Mouse (Mus musculus): ENCODE measurements around the gene Ctdnep1. TPM values are rescaled to one million over a fixed set of nuclear protein-coding genes. Genes with fewer than 3 reads are reported as not detected.

Ctdnep1 gene
- total RNA-seq (2021) = 100 to 1,000 TPM; 132 to 144 TPM

DNA sequence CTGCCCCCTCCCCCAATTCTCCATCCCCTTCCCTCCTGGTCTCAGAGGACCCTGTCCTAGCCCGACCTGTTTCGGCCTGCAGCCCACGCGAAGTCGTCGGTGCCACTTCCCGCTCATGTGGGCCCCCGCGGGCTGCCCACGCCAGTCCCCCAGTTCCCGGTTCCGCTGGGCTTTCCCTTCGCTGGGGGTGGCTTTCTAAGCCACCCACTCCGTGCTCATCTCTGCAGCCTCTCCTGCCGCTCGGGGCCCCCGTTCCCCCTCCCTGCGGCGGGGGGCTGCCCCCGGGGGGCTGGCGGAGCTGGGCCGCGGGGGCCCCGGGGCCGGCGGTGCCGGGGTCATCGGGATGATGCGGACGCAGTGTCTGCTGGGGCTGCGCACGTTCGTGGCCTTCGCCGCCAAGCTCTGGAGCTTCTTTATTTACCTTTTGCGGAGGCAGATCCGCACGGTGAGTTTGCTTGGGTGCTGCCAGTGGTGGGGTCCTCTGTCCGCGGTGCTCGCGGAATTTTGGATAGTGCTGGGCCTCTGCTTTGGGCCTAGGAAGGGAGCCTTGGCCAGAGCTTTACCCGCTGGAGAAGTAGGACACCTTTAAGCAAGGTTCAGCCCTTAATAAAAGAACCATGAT is at the start of gene Ctdnep1:
TSS of gene Ctdnep1 (plus strand) at position 16 of the 622 bp plus-strand sequence.
- DNase-seq = peak; percentile 40

DNA sequence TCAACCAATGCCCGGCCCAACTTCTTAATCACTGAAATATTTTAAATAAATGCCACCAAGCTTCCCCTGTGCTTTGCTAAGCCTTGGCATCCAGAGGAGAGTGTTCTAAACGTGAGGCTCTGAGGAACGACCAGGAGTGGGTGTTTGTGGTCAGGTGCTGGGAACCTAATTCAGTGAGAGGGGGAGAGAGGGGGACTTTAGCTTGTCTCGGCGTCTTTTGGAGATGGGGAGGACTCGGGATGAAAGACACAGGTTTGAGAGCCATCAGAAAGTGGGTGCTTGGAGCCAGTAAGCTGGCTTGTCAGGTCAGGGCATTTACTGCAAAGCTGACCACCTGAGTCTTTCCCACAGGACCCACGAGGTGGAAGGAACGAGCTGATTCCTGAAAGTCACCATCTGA is 49.2 kb upstream of the Ctdnep1 start:
- DNase-seq = no peak

DNA sequence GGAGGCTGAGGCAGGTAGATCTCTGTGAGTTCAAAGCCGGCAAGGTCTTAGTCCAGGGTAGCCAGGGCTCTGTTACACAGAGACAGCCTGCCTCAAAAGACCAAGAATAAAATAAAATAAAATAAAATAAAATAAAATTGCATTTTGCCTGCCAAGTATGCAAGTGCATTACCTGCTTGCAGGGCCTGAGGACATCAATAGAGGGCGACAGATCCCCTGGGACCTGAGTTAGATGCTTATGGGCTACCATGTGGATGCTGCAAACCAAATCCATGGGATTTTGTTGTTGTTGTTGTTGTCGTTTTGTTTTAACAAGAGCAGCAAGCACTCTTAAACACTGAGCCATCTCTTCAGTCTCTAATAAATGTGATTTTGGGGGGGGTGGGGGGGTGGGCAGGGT is 48.7 kb upstream of the Ctdnep1 start:
- no peak for DNase-seq

DNA sequence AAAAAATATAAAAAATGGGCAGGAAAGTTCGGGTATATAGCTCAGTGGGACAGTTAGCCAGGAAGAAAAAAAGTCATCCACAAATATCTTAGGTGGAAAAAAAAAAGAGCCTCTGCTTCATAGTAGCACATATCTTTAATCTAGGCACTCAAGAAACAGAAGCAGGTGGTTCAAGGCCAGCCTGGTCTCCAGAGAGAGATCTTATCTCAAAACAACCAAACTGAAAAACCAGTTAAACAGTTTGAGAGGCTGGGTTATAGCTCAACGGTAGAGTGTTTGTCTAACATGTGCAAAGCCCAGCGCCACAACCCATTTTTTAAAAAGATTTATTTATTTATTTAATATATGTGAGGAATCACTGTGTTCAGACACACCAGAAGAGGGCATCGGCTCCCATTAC is 47.9 kb upstream of the Ctdnep1 start:
- no peak for DNase-seq

DNA sequence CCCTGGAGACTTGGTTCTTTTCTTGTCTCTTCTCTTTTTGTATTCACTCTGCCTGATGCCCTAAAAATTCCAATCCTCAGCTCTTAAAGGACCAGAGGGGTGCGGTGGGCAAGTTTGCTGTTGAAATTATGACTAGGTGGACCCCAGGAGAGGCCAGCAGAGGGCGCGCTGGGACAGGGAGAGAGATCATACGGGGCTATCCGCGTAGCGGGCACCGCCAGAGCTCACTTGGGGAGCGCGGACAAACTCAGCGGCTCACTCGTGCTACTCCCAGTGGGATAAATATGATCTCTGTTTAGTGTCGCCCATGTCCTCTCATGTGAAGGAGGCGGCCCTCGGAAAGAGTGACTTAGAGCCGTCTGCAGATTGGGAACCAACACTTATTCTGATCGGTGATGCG is 46.8 kb upstream of the Ctdnep1 start:
- peak; percentile 98 for DNase-seq

DNA sequence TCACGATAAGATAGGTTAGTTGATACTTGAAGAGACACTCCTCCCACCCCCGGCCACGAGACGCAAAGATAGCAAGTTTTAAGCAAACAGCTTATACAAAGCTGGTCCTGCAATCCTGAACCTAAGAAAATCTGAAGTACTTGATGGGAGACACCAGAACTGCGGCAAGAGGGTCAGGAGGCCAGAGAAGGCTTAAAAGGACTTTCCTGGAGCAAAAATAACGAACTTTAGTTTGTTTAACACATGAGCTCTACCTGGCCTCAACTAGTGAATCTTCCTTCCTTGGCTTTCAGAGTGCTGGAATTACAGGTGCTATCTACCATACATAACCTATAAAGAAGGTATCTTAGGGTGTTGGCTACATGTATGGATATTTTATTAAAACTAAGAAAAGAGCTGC is 46.3 kb upstream of the Ctdnep1 start:
- DNase-seq = no peak

DNA sequence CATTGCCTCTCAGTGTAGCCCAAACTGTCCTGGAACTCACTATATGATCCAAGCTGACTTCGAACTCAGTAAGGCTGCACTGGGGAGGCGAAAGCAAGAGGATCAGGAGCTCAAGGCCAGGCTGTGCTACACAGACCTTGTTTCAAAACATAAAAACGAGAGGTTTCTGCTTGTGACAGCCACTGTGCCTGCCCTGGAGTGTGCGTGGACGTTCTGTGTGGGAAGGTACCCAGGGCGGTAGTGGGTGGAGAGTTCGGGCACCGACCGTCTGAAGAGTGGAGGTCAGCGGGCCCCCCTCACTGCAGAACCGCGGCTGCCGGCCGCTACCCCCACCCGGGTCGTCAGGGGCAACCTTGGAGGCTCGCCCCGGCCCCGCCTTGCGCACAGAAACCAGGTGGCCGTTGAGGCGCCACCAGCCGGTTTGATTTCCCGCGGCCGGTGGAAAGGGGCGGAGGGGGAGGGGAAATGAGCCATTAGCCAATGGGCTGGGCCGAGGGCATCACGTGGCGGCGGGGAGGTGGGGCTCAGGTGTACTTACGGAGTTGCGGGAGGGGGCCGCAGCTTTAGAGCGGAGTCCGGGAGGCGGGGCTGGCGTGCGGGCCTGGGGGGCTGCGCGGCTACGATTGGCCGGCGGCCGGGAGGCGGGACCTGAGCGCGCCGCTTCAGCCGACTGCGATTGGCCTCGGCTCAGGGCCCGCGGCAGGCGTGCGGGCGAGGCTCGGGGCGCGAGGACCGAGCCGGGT is 45.6 kb upstream of the Ctdnep1 start, which contains the start of gene Ybx2:
TSS of gene Ybx2 (plus strand) at position 660 of the 743 bp plus-strand sequence.
- peak; percentile 92 for DNase-seq

DNA sequence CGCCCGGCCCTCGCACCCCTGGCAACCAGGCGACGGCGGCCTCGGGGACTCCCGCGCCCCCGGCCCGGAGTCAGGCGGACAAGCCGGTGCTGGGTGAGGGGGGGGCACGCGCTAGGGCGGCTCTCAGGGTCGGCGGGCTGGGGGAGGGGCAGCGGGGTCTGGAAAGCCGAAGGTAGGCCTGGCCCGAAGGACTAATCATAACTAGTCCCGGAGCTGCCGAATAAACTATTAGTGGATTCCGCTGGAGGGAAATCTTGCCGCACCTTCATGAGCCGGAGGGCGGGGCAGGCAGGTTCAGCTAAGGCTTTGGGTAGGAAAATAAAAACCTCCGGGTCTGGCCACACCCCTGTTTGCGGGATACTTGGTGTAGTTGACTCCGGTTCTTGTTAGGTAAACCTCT is 44.8 kb upstream of the Ctdnep1 start:
- DNase-seq = peak; percentile 38

DNA sequence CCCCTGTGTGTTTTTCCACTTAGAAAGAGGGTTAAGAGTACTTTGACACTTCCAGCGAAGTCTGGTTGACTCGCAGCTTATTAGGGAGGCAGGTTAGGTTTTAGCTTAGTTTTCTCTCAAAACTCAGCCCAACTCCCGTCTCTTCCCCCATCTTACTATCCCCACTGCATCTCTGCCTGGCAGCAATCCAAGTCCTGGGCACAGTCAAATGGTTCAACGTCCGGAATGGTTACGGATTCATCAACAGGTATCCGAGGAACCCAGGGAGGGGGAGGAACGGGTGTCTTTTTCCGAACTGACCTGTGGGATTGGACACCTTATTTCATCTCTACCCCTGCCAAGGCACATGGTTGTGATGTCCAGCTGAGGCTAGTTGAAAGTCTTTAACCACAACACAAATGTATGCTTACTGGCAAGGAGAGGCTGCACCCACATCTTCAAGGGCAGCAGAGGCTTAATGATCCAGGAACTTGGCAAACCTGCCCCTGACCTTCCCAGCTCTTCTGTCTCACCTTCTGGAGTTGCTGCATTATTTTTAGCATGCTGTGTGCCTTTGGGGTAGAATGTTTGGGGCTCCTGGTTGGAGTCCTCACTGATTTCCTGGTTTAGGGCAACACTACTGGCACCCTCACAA is 44.1 kb upstream of the Ctdnep1 start:
- peak; percentile 35 for DNase-seq

DNA sequence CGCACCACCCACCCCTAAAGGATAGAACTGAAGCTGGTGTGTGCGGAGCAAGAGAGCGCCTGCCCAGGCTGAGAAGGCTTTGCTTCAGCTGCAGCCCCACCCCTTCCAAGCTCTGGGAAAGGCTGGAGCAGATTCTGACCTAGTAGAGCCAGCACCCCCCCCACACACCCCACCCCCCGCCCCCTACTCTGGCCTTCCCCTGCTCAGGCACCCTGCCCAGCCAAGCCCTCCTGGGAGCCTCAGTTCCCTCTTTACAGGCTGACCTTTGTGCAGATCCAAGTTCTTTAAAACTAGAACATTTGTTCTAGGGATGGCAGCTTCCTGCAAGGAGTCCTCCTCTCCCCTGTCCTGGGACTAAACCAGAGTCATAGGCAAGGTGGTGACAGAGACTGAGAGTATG is 43.6 kb upstream of the Ctdnep1 start:
- peak; percentile 69 for DNase-seq

DNA sequence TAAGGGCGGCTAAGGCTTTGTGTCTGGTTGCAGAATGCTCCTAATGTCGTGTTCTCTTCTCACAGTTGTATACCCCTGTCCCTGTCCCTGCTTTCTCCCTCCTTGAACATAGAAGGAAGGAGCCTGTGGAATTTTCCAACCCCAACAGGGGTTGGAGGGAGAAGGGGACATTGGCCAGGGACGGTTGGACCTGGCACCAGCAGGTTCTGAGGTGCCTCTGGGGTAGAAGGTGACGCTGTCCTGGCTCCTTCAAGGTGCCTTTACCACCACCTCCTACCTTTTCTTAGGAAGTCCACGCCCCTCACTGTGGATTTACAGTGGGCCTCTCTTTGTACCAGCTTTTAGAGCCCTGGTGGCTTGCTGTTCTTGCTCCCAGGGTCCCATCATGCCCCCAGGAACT is 43.1 kb upstream of the Ctdnep1 start:
- no peak for DNase-seq

DNA sequence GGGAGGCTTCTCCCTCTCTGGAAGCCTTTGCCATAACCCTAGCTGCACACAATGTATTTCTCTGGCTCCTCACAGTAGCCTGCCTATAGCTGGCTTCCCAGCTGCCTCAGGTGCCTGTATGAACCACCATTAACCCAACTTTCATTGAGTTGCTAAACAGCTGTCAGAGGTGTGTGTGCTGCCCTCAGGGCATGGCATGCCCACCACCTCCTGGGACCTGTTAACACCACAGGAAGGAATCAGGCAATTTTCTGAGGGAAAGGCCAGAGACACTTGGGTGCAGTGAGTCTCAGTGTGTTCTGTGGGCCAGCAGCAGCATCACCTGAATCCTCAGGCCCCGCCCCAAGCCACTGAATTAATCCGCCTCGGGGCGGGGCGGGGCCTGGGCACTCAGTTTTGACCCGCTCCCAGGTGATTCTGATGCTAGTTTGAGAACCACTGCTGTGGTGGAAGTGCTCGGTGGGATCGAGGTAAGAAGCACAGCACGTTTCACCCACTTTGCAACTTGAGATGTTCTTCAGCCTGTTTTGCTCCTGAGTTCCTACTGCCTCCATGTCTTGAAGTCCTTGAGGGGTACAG is 42.5 kb upstream of the Ctdnep1 start:
- DNase-seq = no peak

DNA sequence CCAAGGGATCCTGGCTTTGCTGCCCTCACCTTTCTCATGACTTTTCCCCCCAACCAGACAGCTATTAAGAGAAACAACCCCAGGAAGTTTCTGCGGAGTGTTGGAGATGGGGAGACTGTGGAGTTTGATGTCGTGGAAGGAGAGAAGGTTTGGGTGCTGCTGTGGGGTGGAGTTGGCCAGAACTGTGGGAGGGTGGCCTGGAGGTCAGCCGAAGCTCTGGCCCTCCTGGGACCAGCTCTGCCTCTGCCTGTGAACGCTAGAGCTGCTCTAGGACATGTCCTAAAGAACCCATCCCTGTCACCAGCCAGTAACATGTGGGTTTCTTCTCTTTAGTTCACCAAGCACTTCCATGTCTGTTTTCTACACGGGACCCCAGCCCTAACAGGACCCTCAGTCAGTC is 41.8 kb upstream of the Ctdnep1 start:
- DNase-seq = no peak

DNA sequence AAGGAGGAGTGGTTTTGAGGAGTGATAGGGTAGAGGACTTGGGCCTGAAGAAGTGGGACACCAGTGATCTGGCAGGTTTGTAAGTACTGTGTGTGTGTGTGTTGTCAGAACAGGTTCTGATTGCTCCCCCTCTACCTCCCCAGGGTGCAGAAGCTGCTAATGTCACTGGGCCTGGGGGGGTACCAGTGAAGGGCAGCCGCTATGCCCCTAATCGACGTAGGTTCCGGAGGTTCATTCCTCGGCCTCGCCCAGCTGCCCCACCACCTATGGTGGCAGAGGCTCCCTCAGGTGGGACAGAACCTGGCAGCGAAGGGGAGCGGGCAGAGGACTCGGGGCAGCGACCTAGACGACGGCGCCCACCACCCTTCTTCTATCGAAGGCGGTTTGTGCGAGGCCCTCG is 41.2 kb upstream of the Ctdnep1 start:
- no peak for DNase-seq

DNA sequence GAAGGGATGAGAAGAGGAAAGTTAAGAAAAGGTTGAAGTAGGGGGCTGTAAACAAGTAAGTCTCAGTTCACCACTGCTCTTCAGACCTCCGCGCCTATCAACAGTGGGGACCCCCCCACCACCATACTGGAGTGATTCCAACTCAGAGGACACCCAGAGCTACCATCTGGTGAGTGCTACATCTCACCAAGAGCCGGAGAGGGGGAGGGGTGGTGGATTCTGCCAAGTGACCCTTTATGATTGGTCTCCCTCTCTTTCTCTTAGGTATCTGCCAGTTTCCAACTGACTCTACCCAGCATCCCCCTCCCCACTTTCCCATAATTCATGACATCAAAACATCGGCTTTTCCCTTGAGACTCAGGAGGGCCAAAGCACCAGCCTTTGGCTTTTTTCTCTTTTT is 40.0 kb upstream of the Ctdnep1 start:
- DNase-seq = no peak

DNA sequence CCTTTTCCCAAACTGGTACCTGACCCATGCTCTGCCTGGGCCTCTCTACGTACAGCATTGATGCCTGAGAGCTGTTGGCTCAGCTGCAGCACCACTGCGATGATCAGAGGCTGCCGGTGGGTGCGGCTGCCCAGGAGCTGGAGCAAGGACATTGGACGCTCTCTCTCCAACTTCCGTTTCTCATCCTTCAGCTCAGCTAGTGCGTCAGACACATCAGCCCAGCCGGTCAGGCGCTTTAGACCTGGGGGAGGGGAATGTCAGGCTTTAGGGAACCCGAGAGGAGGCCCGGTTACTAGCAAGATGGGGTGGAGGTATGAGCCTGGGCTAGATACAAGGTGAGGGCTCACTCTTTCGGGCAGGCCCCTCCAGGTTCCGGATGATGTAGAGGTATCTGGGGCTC is 35.7 kb upstream of the Ctdnep1 start:
- no peak for DNase-seq

DNA sequence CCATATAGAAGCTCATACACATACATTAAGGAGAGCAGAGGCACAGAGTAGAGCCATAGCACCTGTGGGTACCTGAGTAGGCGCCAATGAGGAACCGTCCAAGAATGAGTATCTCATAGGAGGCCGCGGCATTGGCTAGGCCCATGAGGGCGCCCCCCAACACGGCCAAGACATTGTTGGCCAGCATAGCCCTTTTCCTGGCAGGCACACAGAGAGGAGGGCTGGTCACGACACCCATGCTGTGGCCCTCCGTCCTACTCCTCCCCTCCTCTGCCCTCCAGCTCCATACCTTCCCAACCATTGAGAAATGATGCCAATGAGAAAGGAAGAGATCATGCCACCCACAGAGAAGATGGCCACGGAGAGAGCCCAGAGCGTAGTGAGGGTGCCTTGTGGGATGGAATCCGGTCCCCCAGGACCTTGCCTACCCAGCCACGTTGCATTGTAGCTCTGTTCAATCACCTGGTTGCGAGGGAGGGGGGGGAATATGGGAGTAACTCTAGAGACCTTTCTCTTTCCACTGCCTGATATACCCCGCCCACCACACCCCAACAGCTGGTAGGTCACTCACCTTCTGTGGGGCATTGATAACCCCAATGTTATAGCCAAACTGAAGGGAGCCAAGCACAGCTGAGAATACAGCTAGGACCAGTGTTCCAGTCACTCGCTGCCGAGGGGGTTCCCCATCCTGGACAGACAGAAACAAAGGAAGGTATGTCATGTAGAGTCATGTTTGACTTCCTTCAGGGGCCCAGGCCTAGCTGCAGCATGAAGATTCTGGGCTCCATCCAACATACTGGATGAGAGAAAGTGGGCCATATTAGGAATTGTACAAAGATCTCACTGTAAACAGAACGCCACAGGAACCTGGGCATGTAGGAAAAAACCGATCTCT is 34.7 kb upstream of the Ctdnep1 start:
- DNase-seq = no peak

DNA sequence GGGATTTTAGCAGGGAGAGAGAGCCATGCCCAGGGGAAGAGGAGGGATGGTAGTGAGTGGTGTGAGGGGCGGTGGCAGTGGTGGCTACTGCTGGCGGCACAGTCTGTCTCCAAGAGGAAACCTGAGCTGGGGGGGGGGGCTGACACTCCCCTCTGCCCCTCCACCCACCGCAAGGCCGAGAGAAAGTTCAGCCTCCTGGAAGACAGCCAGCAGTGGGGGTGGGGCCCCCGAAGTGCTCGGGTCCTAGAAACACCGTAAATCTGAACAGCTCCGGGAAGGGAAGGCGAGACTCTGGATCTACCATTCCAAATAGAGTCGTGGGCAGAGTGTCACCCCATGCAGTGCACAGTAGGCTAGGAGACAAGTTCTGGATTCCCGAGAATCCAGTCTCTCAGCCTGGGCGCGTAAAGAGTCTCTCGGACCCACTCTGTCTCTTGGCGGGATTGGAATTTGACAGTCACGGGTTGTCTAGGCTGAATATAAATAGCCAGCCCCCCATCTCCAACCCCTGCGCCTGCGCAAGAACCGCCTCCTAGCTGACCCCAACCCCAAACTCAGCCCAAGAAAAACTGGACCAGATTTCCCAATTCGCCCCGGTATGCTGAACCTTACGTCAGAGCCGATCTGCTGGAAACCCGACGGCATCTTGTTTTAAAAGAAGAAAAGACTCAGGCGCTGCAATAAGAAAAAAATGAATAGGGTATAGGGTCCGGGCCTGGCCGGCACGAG is 33.5 kb upstream of the Ctdnep1 start:
- peak; percentile 86 for DNase-seq

DNA sequence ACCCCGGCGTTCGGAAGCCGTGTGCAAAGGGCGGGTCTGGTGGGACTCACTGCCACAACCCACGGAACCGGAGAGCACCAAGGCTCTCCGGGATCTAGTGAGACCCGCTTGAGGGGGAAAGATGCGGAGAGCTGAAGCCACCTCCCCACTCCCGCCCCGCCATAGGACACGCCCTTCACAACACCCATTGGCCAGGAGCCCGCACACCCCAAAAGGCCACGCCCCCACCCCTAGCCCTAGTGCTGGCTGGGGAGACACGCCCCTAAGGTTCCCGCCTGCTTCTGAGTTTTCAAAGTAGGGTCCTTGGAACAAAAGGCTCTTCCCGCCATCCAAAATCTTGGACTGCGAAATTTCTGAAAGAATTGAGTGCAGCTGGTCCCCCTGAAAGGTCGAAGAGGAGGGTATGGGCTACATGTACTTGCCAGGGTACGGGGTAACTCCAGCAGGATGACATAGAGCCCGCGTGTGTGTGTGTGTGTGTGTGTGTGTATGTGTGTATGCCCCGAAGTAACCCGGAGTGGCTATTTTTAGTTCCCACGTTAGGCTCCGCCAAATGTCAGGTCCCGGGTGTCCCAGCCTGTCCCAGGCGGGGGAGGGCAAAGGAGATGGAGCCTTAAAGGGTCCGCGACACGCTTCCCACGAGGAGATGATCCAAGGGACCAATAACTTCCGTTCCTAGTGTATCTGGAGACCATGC is 32.7 kb upstream of the Ctdnep1 start, which contains the start of gene Slc2a4:
TSS of gene Slc2a4 (minus strand) at position 123 of the 697 bp plus-strand sequence.
- peak; percentile 98 for DNase-seq

DNA sequence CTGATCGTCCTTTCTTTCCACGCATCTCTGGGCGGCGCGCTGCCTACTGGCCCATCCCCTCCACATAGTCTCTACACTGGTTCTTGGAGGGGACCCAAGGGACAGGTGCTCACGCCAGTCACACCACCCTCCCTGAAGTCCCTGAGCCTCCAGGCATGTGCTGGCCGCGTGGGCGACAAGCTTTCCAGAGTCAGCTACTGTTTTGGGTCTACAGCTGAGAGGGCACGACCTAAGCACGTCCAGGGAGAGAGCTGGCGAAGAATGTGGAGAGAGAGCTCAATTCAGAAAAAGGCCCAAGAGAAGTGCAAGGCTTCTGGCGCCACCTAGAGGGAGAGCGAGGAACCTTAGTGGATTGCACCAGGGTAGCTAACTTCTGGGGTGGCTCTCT is 32.2 kb upstream of the Ctdnep1 start:
- DNase-seq = peak; percentile 95
